Mouse (Mus musculus): Measurements from ENCODE around the gene AU022252. TPM values are rescaled to one million over a fixed set of nuclear protein-coding genes. Genes with fewer than 3 reads are reported as not detected.
"Not testable (repeated sequence)": the region's sequence is repeated elsewhere in the genome, so short reads cannot be mapped to it uniquely, and the experiment has no call there.

The AU022252 gene
- total RNA-seq (2018; cell fraction: chromatin; rRNA removed) = 10 to 100 TPM in 5 of 26 experiments, 1 to 10 TPM in 21; 2.4 to 15.2 (median 6.7) TPM
- 1 to 10 TPM; 2.1 to 6.1 (median 3.5) TPM for total RNA-seq (2018; cell fraction: cytosol; rRNA removed)
- total RNA-seq (2018; cell fraction: nucleus; rRNA removed) = 10 to 100 TPM in 1 of 26 experiments, 1 to 10 TPM in 25; 1.9 to 10.1 (median 4.5) TPM
- 3.0 to 4.3 TPM (median 3.1 TPM) in 3 replicates for polyA plus RNA-seq (2018)

GRCm38 (mm10) chr4:119232410-119233255 lies at the start of gene AU022252, which contains the start of gene P3h1:
Gene AU022252, minus strand, starts transcription at chr4:119232712.
Gene P3h1, plus strand, starts transcription at chr4:119232915.
- WGBS (ENCODE audit: missing documents) = under 1% methylated on average over 70 of the region's 71 CpGs
- Histone ChIP-seq H3K36me3 (ENCODE audit: inconsistent target) (no peaks in the 10 kb centered on the region), H3K4me3 (ENCODE audit: inconsistent target) (peak within 1 kb of the TSS; percentile 80), H3K27ac (peak within 1 kb of the TSS; percentile 24), H3K79me2 (ENCODE audit: inconsistent target) (no peaks in the 10 kb centered on the region)

GRCm38 (mm10) chr4:119278784-119279183 lies 46.3 kb upstream of the AU022252 start:
- peaks cover 59% of the 10 kb centered on the region for H3K36me3 ChIP-seq (ENCODE audit: inconsistent target)
- peaks cover 37% of the 10 kb centered on the region for H3K79me2 ChIP-seq (ENCODE audit: inconsistent target)
- WGBS (ENCODE audit: missing documents) = 92% methylated on average over 15 of the region's 15 CpGs
- not testable (repeated sequence) for H3K27ac ChIP-seq; H3K4me3 ChIP-seq (ENCODE audit: inconsistent target)

GRCm38 (mm10) chr4:119275726-119276125 lies 43.2 kb upstream of the AU022252 start:
- Histone ChIP-seq H3K36me3 (ENCODE audit: inconsistent target) (peaks cover 39% of the 10 kb centered on the region), H3K27ac (no peak overlapping the region), H3K79me2 (ENCODE audit: inconsistent target) (peaks cover 7% of the 10 kb centered on the region; the same call in 1 of the 2 replicates), H3K4me3 (ENCODE audit: inconsistent target) (no peak overlapping the region)
- WGBS (ENCODE audit: missing documents) = 71% methylated on average over 1 of the region's 2 CpGs

GRCm38 (mm10) chr4:119275226-119275625 lies 42.7 kb upstream of the AU022252 start:
- H3K27ac ChIP-seq = no peak overlapping the region

GRCm38 (mm10) chr4:119274627-119275026 lies 42.1 kb upstream of the AU022252 start:
- Histone ChIP-seq H3K36me3 (ENCODE audit: inconsistent target) (peaks cover 31% of the 10 kb centered on the region), H3K27ac (no peak overlapping the region), H3K79me2 (ENCODE audit: inconsistent target) (no peaks in the 10 kb centered on the region; the same call in 1 of the 2 replicates), H3K4me3 (ENCODE audit: inconsistent target) (no peak overlapping the region)
- WGBS (ENCODE audit: missing documents) = 86% methylated on average over 1 of the region's 1 CpGs

More at GRCm38 (mm10) chr4:119275226-119275625, 42.7 kb upstream of the AU022252 start:
- Histone ChIP-seq H3K79me2 (ENCODE audit: inconsistent target) (peaks cover 4% of the 10 kb centered on the region; the same call in 1 of the 2 replicates), H3K4me3 (ENCODE audit: inconsistent target) (no peak overlapping the region), H3K36me3 (ENCODE audit: inconsistent target) (peaks cover 37% of the 10 kb centered on the region)
- whole genome bisulfite sequencing (ENCODE audit: missing documents) = 51% methylated on average over 2 of the region's 2 CpGs

- WGBS (ENCODE audit: missing documents) = 69% methylated on average over 9 of the region's 13 CpGs
- no peaks in the 10 kb centered on the region for H3K79me2 ChIP-seq (ENCODE audit: inconsistent target)
- H3K4me3 ChIP-seq (ENCODE audit: inconsistent target) = no peak overlapping the region
- no peak overlapping the region for H3K27ac ChIP-seq
- no peaks in the 10 kb centered on the region for H3K36me3 ChIP-seq (ENCODE audit: inconsistent target)
Measured at GRCm38 (mm10) chr4:119266606-119267005, 34.1 kb upstream of the AU022252 start.

- Histone ChIP-seq H3K4me3 (ENCODE audit: inconsistent target) (no peak overlapping the region), H3K36me3 (ENCODE audit: inconsistent target) (no peaks in the 10 kb centered on the region), H3K27ac (no peak overlapping the region), H3K79me2 (ENCODE audit: inconsistent target) (no peaks in the 10 kb centered on the region)
- WGBS (ENCODE audit: missing documents) = 83% methylated on average over 3 of the region's 3 CpGs
Measured at GRCm38 (mm10) chr4:119263459-119263858, 30.9 kb upstream of the AU022252 start.

- H3K36me3 ChIP-seq (ENCODE audit: inconsistent target) = no peaks in the 10 kb centered on the region
- 96% methylated on average over 5 of the region's 5 CpGs for WGBS (ENCODE audit: missing documents)
- H3K27ac ChIP-seq = no peak overlapping the region
- no peaks in the 10 kb centered on the region for H3K79me2 ChIP-seq (ENCODE audit: inconsistent target)
- H3K4me3 ChIP-seq (ENCODE audit: inconsistent target) = no peak overlapping the region
Measured at GRCm38 (mm10) chr4:119262483-119262882, 30.0 kb upstream of the AU022252 start.

GRCm38 (mm10) chr4:119261087-119261713 lies 28.7 kb upstream of the AU022252 start:
- Histone ChIP-seq H3K79me2 (ENCODE audit: inconsistent target) (no peaks in the 10 kb centered on the region), H3K4me3 (ENCODE audit: inconsistent target) (no peak overlapping the region), H3K27ac (no peak overlapping the region), H3K36me3 (ENCODE audit: inconsistent target) (no peaks in the 10 kb centered on the region)
- 51% methylated on average over 7 of the region's 7 CpGs for WGBS (ENCODE audit: missing documents)

GRCm38 (mm10) chr4:119259344-119260254 lies 27.1 kb upstream of the AU022252 start:
- WGBS (ENCODE audit: missing documents) = 90% methylated on average over 15 of the region's 15 CpGs
- Histone ChIP-seq H3K27ac (no peak overlapping the region), H3K36me3 (ENCODE audit: inconsistent target) (no peaks in the 10 kb centered on the region), H3K4me3 (ENCODE audit: inconsistent target) (no peak overlapping the region), H3K79me2 (ENCODE audit: inconsistent target) (no peaks in the 10 kb centered on the region)

GRCm38 (mm10) chr4:119257083-119257482 lies 24.6 kb upstream of the AU022252 start:
- Histone ChIP-seq H3K27ac (no peak overlapping the region), H3K4me3 (ENCODE audit: inconsistent target) (no peak overlapping the region), H3K79me2 (ENCODE audit: inconsistent target) (no peaks in the 10 kb centered on the region), H3K36me3 (ENCODE audit: inconsistent target) (no peaks in the 10 kb centered on the region)
- WGBS (ENCODE audit: missing documents) = 54% methylated on average over 6 of the region's 6 CpGs

GRCm38 (mm10) chr4:119255351-119255750 lies 22.8 kb upstream of the AU022252 start, which contains the start of gene Cldn19:
Gene Cldn19, plus strand, starts transcription at chr4:119255414.
- Histone ChIP-seq H3K79me2 (ENCODE audit: inconsistent target) (no peaks in the 10 kb centered on the region), H3K4me3 (ENCODE audit: inconsistent target) (no peak within 1 kb of the TSS), H3K36me3 (ENCODE audit: inconsistent target) (no peaks in the 10 kb centered on the region), H3K27ac (no peak within 1 kb of the TSS)
- 92% methylated on average over 10 of the region's 12 CpGs for WGBS (ENCODE audit: missing documents)

- WGBS (ENCODE audit: missing documents) = 89% methylated on average over 9 of the region's 9 CpGs
- no peak overlapping the region for H3K4me3 ChIP-seq (ENCODE audit: inconsistent target)
Measured at GRCm38 (mm10) chr4:119254012-119254618, 21.6 kb upstream of the AU022252 start.

More at GRCm38 (mm10) chr4:119254012-119254618, 21.6 kb upstream of the AU022252 start:
- no peak overlapping the region for H3K27ac ChIP-seq
- H3K79me2 ChIP-seq (ENCODE audit: inconsistent target) = no peaks in the 10 kb centered on the region
- no peaks in the 10 kb centered on the region for H3K36me3 ChIP-seq (ENCODE audit: inconsistent target)
